7 mouse cellular contexts compared by ENCODE assay signal in the genomic region with DNA sequence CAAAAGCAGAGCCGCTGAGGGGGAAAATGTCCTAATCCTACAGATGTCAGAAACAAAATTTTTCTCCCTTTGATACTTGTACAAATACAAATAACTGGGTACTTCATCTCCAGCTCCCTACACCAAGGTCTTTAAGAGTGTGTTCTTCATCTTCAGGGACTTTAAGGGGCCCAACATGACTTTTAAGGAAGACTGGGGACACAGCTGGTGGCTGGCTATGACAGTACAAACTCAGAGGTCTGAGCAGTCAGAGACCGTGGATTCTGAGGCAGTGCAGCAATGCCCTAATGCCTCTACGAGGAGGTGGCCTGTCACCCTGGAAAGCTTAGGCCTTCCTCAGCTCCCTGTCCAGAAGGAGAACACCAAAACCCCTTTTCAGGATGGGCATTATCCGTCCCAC. TPM values are rescaled to one million over a fixed set of nuclear protein-coding genes. Genes with fewer than 3 reads are reported as not detected.
A peak's percentile ranks its signal among the peaks of the same experiment; 100 is the strongest.
DNase-seq lines count a peak whose midpoint lies in the region; ATAC-seq lines count a peak whose summit lies in the region.

No protein-coding gene starts in this region.

- no peaks in the 10 kb centered on the region for H3K9me3 ChIP-seq in megakaryocyte, embryonic 14.5 days
- H3K9me3 ChIP-seq in forebrain, embryonic 15.5 days, result no peaks in the 10 kb centered on the region
- H3K9me3 ChIP-seq in limb, embryonic 15.5 days, result no peaks in the 10 kb centered on the region
- H3K9me3 ChIP-seq in stomach, embryonic 16.5 days (replicated peaks; ENCODE audit: control insufficient read depth, low read length), result no peaks in the 10 kb centered on the region

- H3K27ac ChIP-seq in forebrain, embryonic 15.5 days (replicated peaks), result peak overlapping the region; percentile 97; the same call in 1 of the 2 replicates
- H3K27ac ChIP-seq in limb, embryonic 15.5 days, result peak overlapping the region; percentile 100
- peak overlapping the region; percentile 95 for H3K27ac ChIP-seq in stomach, embryonic 16.5 days (ENCODE audit: low read length)

- no peaks in the 10 kb centered on the region for H3K27me3 ChIP-seq in megakaryocyte, embryonic 14.5 days (replicated peaks)
- H3K27me3 ChIP-seq in forebrain, embryonic 15.5 days, result no peaks in the 10 kb centered on the region
- H3K27me3 ChIP-seq in limb, embryonic 15.5 days, result no peaks in the 10 kb centered on the region
- no peaks in the 10 kb centered on the region for H3K27me3 ChIP-seq in stomach, embryonic 16.5 days (ENCODE audit: control insufficient read depth, insufficient read depth, low read length)

- no peak overlapping the region for H3K9ac ChIP-seq in forebrain, embryonic 15.5 days (replicated peaks)
- H3K9ac ChIP-seq in limb, embryonic 15.5 days, result 0 out of 2 replicates have a peak overlapping the region, but pooled peaks have one; percentile 7
- H3K9ac ChIP-seq in stomach, embryonic 16.5 days (ENCODE audit: low read length), result peak overlapping the region; percentile 97

- H3K4me2 ChIP-seq in forebrain, embryonic 15.5 days (replicated peaks), result peak overlapping the region; percentile 78
- peak overlapping the region; percentile 56 for H3K4me2 ChIP-seq in limb, embryonic 15.5 days
- H3K4me2 ChIP-seq in stomach, embryonic 16.5 days (ENCODE audit: low read depth, low read length), result peak overlapping the region; percentile 71

- no peak for ATAC-seq in megakaryocyte, adult 5-6 weeks (ENCODE audit: poor library complexity, severe bottlenecking)
- ATAC-seq in forebrain, embryonic 15.5 days (replicated peaks), result no peak
- no peak for ATAC-seq in limb, embryonic 15.5 days (ENCODE audit: insufficient number of reproducible peaks, low FRiP score, low TSS enrichment, low read depth)
- ATAC-seq in stomach, embryonic 16.5 days (ENCODE audit: insufficient read depth, low FRiP score), result no peak

- WGBS in forebrain, embryonic 15.5 days, result 51% methylated on average over 4 of the region's 4 CpGs
- 51% methylated on average over 4 of the region's 4 CpGs for WGBS in limb, embryonic 15.5 days
- 38% methylated on average over 4 of the region's 4 CpGs for WGBS in stomach, embryonic 16.5 days

- H3K4me3 ChIP-seq in megakaryocyte, embryonic 14.5 days (replicated peaks), result peak overlapping the region; percentile 99
- H3K4me3 ChIP-seq in forebrain, embryonic 15.5 days, result peak overlapping the region; percentile 92
- H3K4me3 ChIP-seq in limb, embryonic 15.5 days, result peak overlapping the region; percentile 91; the same call in 1 of the 2 replicates
- peak overlapping the region; percentile 91 for H3K4me3 ChIP-seq in stomach, embryonic 16.5 days (replicated peaks; ENCODE audit: low read length)

- peaks cover 15% of the 10 kb centered on the region for H3K36me3 ChIP-seq in megakaryocyte, embryonic 14.5 days (replicated peaks; ENCODE audit: low read length)
- no peaks in the 10 kb centered on the region for H3K36me3 ChIP-seq in forebrain, embryonic 15.5 days
- H3K36me3 ChIP-seq in limb, embryonic 15.5 days, result no peaks in the 10 kb centered on the region
- no peaks in the 10 kb centered on the region for H3K36me3 ChIP-seq in stomach, embryonic 16.5 days (ENCODE audit: control insufficient read depth, insufficient read depth, low read length)

- no peak for DNase-seq in natural killer cell, adult 2 months (ENCODE audit: low spot score in 2 of 2)
- no peak for DNase-seq in right cerebral cortex, postnatal 14 days

- peaks cover 42% of the 10 kb centered on the region for H3K4me1 ChIP-seq in megakaryocyte, embryonic 14.5 days
- H3K4me1 ChIP-seq in forebrain, embryonic 15.5 days, result peaks cover 20% of the 10 kb centered on the region
- peaks cover 31% of the 10 kb centered on the region for H3K4me1 ChIP-seq in limb, embryonic 15.5 days
- H3K4me1 ChIP-seq in stomach, embryonic 16.5 days (ENCODE audit: control insufficient read depth, insufficient read depth, low read length), result peaks cover 27% of the 10 kb centered on the region

RNA-seq across cellular contexts. Expression of gene Myl12a, which starts 0.4 kb away (rescaled TPM):
- polyA plus RNA-seq in megakaryocyte, embryonic 14.5 days (2012; ENCODE audit: insufficient read depth, low replicate concordance), result 12.3 and 26.2 TPM in 2 replicates
- total RNA-seq in megakaryocyte, adult 5-6 weeks (2015), result 445 and 515 TPM in 2 replicates
- total RNA-seq in megakaryocyte, adult 5-6 weeks (2017), result 230 and 278 TPM in 2 replicates
- 125 and 139 TPM in 2 replicates for polyA plus RNA-seq in forebrain, embryonic 15.5 days (2015; fragmentation: Nextera tagmentation; extraction: Ambion mirVana)
- 682 and 757 TPM in 2 replicates for polyA plus RNA-seq in limb, embryonic 15.5 days (2015; fragmentation: Nextera tagmentation; extraction: Ambion mirVana)
- 524 and 584 TPM in 2 replicates for polyA plus RNA-seq in stomach, embryonic 16.5 days (2015; fragmentation: Nextera tagmentation; extraction: Ambion mirVana)

RNA-seq across cellular contexts. Expression of gene Myom1, which starts 0.7 kb away (rescaled TPM):
- 8.2 and 12.3 TPM in 2 replicates for polyA plus RNA-seq in megakaryocyte, embryonic 14.5 days (2012; ENCODE audit: insufficient read depth, low replicate concordance)
- 0.07 and 0.11 TPM in 2 replicates for total RNA-seq in megakaryocyte, adult 5-6 weeks (2015)
- total RNA-seq in megakaryocyte, adult 5-6 weeks (2017), result 0.44 and 0.69 TPM in 2 replicates
- polyA plus RNA-seq in forebrain, embryonic 15.5 days (2015; fragmentation: Nextera tagmentation; extraction: Ambion mirVana), result 1.3 and 1.7 TPM in 2 replicates
- polyA plus RNA-seq in limb, embryonic 15.5 days (2015; fragmentation: Nextera tagmentation; extraction: Ambion mirVana), result 18.3 and 36.2 TPM in 2 replicates
- 15.7 and 21.1 TPM in 2 replicates for polyA plus RNA-seq in stomach, embryonic 16.5 days (2015; fragmentation: Nextera tagmentation; extraction: Ambion mirVana)
